Mouse (Mus musculus) intestine, embryonic 15.5 days (tissue): ENCODE measurements around the gene Tas2r143. TPM values are rescaled to one million over a fixed set of nuclear protein-coding genes. Genes with fewer than 3 reads are reported as not detected.

ENCODE experiments used
- ATAC-seq: fragments of 200-750 bp; cut with Nextera tagmentation; 2 replicates; pipeline ENCODE4 v1.8.0; 2017; ENCODE audit warnings: moderate TSS enrichment, moderate library complexity
- H3K27ac ChIP-seq: fragments of 300-500 bp; sonication (generic); 2 replicates; pipeline ENCODE4 v1.5.1; 2015; ENCODE audit warnings: mild to moderate bottlenecking, inconsistent platforms
- H3K27me3 ChIP-seq: fragments of 300-500 bp; sonication (generic); replicated peaks from 2 replicates; pipeline ENCODE4 v1.6.1; 2015; ENCODE audit warnings: inconsistent platforms
- H3K36me3 ChIP-seq: fragments of 300-500 bp; sonication (generic); 2 replicates; pipeline ENCODE4 v1.6.1; 2015; ENCODE audit warnings: inconsistent platforms
- H3K4me1 ChIP-seq: fragments of 300-500 bp; sonication (generic); replicated peaks from 2 replicates; pipeline ENCODE4 v1.6.1; 2015; ENCODE audit warnings: inconsistent platforms
- H3K4me2 ChIP-seq: fragments of 300-500 bp; sonication (generic); replicated peaks from 2 replicates; pipeline ENCODE4 v1.6.1; 2015; ENCODE audit warnings: mild to moderate bottlenecking, inconsistent platforms
- H3K4me3 ChIP-seq: fragments of 300-500 bp; sonication (generic); replicated peaks from 2 replicates; pipeline ENCODE4 v1.5.1; 2015; ENCODE audit warnings: inconsistent platforms
- H3K9ac ChIP-seq: fragments of 300-500 bp; sonication (generic); 2 replicates; pipeline ENCODE4 v1.6.1; 2015; ENCODE audit warnings: inconsistent platforms
- H3K9me3 ChIP-seq: fragments of 300-500 bp; sonication (generic); 2 replicates; pipeline ENCODE4 v1.6.1; 2016; ENCODE audit warnings: inconsistent platforms
- WGBS: fragments of 180-500 bp; shearing (Covaris S2); methylation state at CpG from one replicate; pipeline ENCODE4 v1.1.7; 2015; 5-methylcytosine and 5-hydroxymethylcytosine counted together
- polyA plus RNA-seq: library from polyadenylated mRNA; unstranded; fragments of >200 nt; fragmentation: Nextera tagmentation; extraction: Ambion mirVana; gene quantifications from 2 replicates; pipeline ENCODE4 v1.2.1, GENCODE M21; 2015

Tas2r143 gene
- polyA plus RNA-seq, 1 experiment from 2014 or later, result not detected

GRCm38 (mm10) chr6:42381916-42382381 is 18.1 kb upstream of the Tas2r143 start:
- WGBS, result 35% methylated on average over 9 of the region's 9 CpGs
- H3K27ac ChIP-seq, result 0 out of 2 replicates have a peak overlapping the region, but pooled peaks have one; percentile 17
- no peak overlapping the region for H3K4me3 ChIP-seq
- no peaks in the 10 kb centered on the region for H3K36me3 ChIP-seq
- ATAC-seq, result no peak
- H3K9me3 ChIP-seq, result no peaks in the 10 kb centered on the region
- no peaks in the 10 kb centered on the region for H3K27me3 ChIP-seq
- 0 out of 2 replicates have a peak overlapping the region, but pooled peaks have one; percentile 17 for H3K4me2 ChIP-seq
- no peak overlapping the region for H3K9ac ChIP-seq
- H3K4me1 ChIP-seq, result no peaks in the 10 kb centered on the region; the same call in 1 of the 2 replicates

- WGBS, result 96% methylated on average over 5 of the region's 5 CpGs
- H3K27ac ChIP-seq, result no peak overlapping the region
- H3K36me3 ChIP-seq, result no peaks in the 10 kb centered on the region
- no peak for ATAC-seq
- no peak overlapping the region for H3K4me3 ChIP-seq
- H3K27me3 ChIP-seq, result no peaks in the 10 kb centered on the region
- H3K4me1 ChIP-seq, result no peaks in the 10 kb centered on the region; the same call in 1 of the 2 replicates
- H3K9ac ChIP-seq, result no peak overlapping the region
- H3K4me2 ChIP-seq, result no peak overlapping the region
- no peaks in the 10 kb centered on the region for H3K9me3 ChIP-seq
These were observed 16.7 kb upstream of the Tas2r143 start for GRCm38 (mm10) chr6:42383360-42383759.

- no peaks in the 10 kb centered on the region for H3K36me3 ChIP-seq
- H3K27me3 ChIP-seq, result no peaks in the 10 kb centered on the region
- no peak overlapping the region for H3K4me2 ChIP-seq
- H3K9me3 ChIP-seq, result no peaks in the 10 kb centered on the region
- no peak overlapping the region for H3K9ac ChIP-seq
- 62% methylated on average over 4 of the region's 4 CpGs for WGBS
- H3K4me1 ChIP-seq, result no peaks in the 10 kb centered on the region; the same call in 1 of the 2 replicates
- no peak overlapping the region for H3K27ac ChIP-seq
- H3K4me3 ChIP-seq, result no peak overlapping the region
- ATAC-seq, result no peak
These were observed 14.4 kb upstream of the Tas2r143 start for GRCm38 (mm10) chr6:42385635-42386034.

DNA sequence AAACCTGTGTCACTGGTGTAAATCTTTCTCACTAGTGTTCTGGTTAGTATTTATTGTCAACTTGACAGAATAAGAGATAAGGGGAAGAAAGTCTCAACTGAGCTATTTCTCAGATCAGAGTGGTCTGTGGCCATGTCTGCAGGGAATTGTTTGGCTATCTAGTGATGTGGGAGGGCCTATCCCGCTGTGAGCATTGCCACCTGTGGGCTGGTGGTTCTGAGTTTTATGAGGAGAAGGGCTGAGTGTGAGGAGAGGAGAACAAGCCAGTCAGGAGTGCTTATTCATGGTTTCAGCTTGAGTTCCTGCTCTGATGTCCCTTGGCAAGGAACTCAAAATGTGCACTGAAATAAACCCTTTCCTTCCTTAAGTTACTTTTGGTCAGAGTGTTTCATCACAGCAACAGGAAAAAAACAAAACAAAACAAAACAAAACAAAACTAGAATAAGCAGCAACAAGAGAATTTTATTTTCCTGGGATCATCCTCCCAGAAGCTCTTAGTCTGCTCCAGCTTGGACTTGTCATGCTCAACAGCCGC is 8.2 kb upstream of the Tas2r143 start:
- Histone ChIP-seq H3K9me3 (no peaks in the 10 kb centered on the region), H3K9ac (no peak overlapping the region), H3K27me3 (no peaks in the 10 kb centered on the region), H3K4me3 (no peak overlapping the region), H3K4me2 (no peak overlapping the region), H3K4me1 (peaks cover 1% of the 10 kb centered on the region; the same call in 1 of the 2 replicates), H3K27ac (no peak overlapping the region), H3K36me3 (no peaks in the 10 kb centered on the region)
- ATAC-seq, result no peak
- WGBS, result 25% methylated on average over 2 of the region's 2 CpGs

DNA sequence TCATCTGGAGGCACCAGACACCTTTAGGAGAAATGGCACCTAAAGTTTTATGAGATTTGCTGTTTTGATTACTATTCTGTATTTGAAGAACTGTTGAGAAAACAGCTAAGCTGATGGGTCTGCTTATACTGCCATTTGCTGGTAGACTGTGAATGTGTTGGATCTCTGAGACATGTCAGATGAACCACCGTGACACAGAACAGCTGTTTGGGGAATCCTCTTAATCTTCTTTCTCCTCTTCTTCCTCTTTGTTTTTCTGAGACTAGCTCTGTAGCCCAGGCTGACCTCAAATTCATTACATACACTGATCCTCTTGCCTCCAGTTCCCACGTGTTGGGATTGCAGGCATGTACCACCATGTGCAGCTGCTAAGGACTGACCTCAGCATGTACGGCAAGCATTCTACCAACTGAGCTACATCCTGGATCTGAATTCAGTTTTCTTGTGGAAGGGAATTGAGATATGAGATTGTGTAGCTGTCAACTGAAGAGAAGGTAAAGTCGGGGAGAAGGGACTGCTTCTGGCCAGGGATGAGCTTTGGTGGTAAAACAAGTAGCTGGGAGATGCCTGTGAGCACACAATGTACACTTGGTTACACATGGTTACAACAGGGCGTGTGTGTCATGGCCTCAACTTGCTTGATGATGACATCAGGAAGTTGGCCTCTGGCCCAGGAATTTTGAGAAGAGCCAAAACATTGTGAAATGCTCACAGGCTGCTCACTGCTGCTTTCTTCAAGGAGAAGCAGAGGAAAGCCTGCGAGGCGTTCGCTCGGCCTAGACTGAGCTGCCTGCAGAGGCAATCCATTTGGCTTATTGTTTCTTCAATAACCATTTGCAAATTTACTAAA is 3.9 kb upstream of the Tas2r143 start:
- no peaks in the 10 kb centered on the region for H3K9me3 ChIP-seq
- H3K4me3 ChIP-seq, result no peak overlapping the region
- peaks cover 6% of the 10 kb centered on the region; the same call in 1 of the 2 replicates for H3K4me1 ChIP-seq
- no peaks in the 10 kb centered on the region for H3K27me3 ChIP-seq
- 44% methylated on average over 9 of the region's 9 CpGs for WGBS
- no peaks in the 10 kb centered on the region for H3K36me3 ChIP-seq
- H3K9ac ChIP-seq, result no peak overlapping the region
- ATAC-seq, result peak; percentile 85
- H3K27ac ChIP-seq, result 0 out of 2 replicates have a peak overlapping the region, but pooled peaks have one; percentile 1
- no peak overlapping the region for H3K4me2 ChIP-seq

- Histone ChIP-seq H3K4me2 (no peak overlapping the region), H3K4me1 (peaks cover 6% of the 10 kb centered on the region; the same call in 1 of the 2 replicates), H3K9ac (no peak overlapping the region), H3K27me3 (no peaks in the 10 kb centered on the region), H3K9me3 (no peaks in the 10 kb centered on the region), H3K27ac (no peak overlapping the region), H3K4me3 (no peak overlapping the region), H3K36me3 (no peaks in the 10 kb centered on the region)
- WGBS, result 68% methylated on average over 3 of the region's 3 CpGs
- no peak for ATAC-seq
These were observed 2.9 kb upstream of the Tas2r143 start for GRCm38 (mm10) chr6:42397041-42397657.

- H3K4me2 ChIP-seq, result no peak overlapping the region
- no peaks in the 10 kb centered on the region for H3K27me3 ChIP-seq
- ATAC-seq, result no peak
- H3K27ac ChIP-seq, result no peak overlapping the region
- H3K9ac ChIP-seq, result no peak overlapping the region
- peaks cover 6% of the 10 kb centered on the region; the same call in 1 of the 2 replicates for H3K4me1 ChIP-seq
- no peaks in the 10 kb centered on the region for H3K36me3 ChIP-seq
- no peaks in the 10 kb centered on the region for H3K9me3 ChIP-seq
- H3K4me3 ChIP-seq, result no peak overlapping the region
- WGBS, result 85% methylated on average over 3 of the region's 3 CpGs
These were observed 1.8 kb upstream of the Tas2r143 start for GRCm38 (mm10) chr6:42398285-42398684.

- Histone ChIP-seq H3K9me3 (no peaks in the 10 kb centered on the region), H3K36me3 (no peaks in the 10 kb centered on the region), H3K27me3 (no peaks in the 10 kb centered on the region), H3K4me1 (peaks cover 6% of the 10 kb centered on the region; the same call in 1 of the 2 replicates), H3K4me3 (no peak overlapping the region), H3K27ac (no peak overlapping the region), H3K4me2 (no peak overlapping the region), H3K9ac (no peak overlapping the region)
- WGBS, result 100% methylated on average over 1 of the region's 1 CpGs
- no peak for ATAC-seq
These were observed 1.0 kb upstream of the Tas2r143 start for GRCm38 (mm10) chr6:42398998-42399397.

DNA sequence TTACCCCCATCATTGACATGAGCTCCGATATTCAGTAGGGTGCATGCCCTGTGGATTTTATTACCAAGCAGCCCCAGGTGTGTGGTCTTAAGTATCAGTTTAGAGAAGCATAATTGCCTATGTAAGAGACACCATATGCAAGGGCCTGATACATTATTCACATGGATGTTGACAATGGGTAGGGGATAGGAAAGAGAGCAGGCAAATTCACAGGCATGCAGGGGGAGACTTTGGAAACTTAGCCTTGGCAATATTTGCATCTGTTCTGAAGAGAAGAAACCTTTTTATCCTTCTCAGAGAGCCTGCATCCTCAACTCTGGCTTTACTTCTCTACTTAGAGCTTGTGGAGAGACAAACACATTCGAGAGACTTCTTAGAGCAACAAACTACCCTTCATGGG is 5.1 kb downstream of the Tas2r143 start, which contains the start of gene Tas2r135:
Gene Tas2r135 (plus strand): TSS at position 301 of the 400 bp plus-strand sequence.
- Histone ChIP-seq H3K27me3 (no peaks in the 10 kb centered on the region), H3K9ac (no peak within 1 kb of the TSS), H3K4me2 (no peak within 1 kb of the TSS), H3K9me3 (no peaks in the 10 kb centered on the region), H3K27ac (no peak within 1 kb of the TSS), H3K4me3 (no peak within 1 kb of the TSS), H3K36me3 (no peaks in the 10 kb centered on the region), H3K4me1 (no peaks in the 10 kb centered on the region)
- ATAC-seq, result no peak
- 86% methylated on average over 2 of the region's 2 CpGs for WGBS

DNA sequence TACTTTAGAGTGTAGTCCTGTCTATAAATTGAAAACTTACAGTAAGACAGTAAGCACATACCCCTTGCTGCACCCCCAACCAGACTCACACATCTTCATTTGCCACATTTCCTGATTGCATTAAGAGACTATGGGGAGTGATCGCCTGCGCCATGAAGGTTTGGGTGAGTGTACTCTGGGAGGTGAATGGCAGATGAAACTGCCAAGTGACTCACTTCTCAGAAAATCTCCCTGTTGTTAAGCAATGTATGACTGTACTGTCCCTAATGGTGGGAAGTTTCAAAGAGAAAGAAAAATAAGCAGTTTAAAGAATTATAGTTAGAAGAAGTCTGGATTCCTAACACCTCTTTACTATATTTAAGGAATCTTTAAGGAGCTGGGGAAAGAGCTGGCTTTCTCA is 19.4 kb downstream of the Tas2r143 start:
- WGBS, result 89% methylated on average over 2 of the region's 2 CpGs
- Histone ChIP-seq H3K27me3 (no peaks in the 10 kb centered on the region), H3K4me3 (no peak overlapping the region), H3K4me1 (no peaks in the 10 kb centered on the region), H3K9ac (no peak overlapping the region), H3K27ac (no peak overlapping the region), H3K36me3 (no peaks in the 10 kb centered on the region), H3K4me2 (no peak overlapping the region), H3K9me3 (no peaks in the 10 kb centered on the region)
- no peak for ATAC-seq

DNA sequence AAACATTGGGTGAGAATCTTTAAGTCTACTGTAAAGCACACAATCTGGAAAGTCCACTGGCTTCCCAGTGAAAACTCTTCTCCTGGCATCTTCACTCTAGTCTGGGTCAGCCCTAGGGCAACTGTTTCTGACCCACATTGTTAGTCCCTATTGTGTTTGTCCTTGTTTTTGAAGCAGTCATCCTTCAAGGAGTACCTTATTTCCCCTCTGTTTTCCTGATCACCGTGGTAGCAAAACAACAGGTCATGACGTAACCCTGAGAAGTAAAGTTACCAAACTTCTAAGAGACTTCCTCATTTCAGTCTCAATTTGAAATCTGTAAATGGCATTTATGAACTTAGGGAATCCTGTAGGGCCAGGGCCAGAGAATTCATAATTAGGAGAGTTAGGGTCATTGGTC is 21.4 kb downstream of the Tas2r143 start:
- WGBS, result 81% methylated on average over 2 of the region's 2 CpGs
- ATAC-seq, result no peak
- Histone ChIP-seq H3K4me2 (no peak overlapping the region), H3K4me1 (no peaks in the 10 kb centered on the region), H3K27ac (no peak overlapping the region), H3K36me3 (no peaks in the 10 kb centered on the region), H3K4me3 (no peak overlapping the region), H3K9me3 (no peaks in the 10 kb centered on the region), H3K27me3 (no peaks in the 10 kb centered on the region), H3K9ac (no peak overlapping the region)

GRCm38 (mm10) chr6:42424472-42424871 is 24.4 kb downstream of the Tas2r143 start:
- H3K4me1 ChIP-seq, result no peaks in the 10 kb centered on the region
- no peak overlapping the region for H3K27ac ChIP-seq
- H3K9me3 ChIP-seq, result no peaks in the 10 kb centered on the region
- H3K4me2 ChIP-seq, result no peak overlapping the region
- ATAC-seq, result no peak
- no peaks in the 10 kb centered on the region for H3K36me3 ChIP-seq
- no peaks in the 10 kb centered on the region for H3K27me3 ChIP-seq
- H3K4me3 ChIP-seq, result no peak overlapping the region
- 91% methylated on average over 3 of the region's 3 CpGs for WGBS
- H3K9ac ChIP-seq, result no peak overlapping the region
